Mouse (Mus musculus): Measurements from ENCODE around the gene 2010106E10Rik. TPM values are rescaled to one million over a fixed set of nuclear protein-coding genes. Genes with fewer than 3 reads are reported as not detected.

Gene 2010106E10Rik
- total RNA-seq (2021), result not detected in 2 replicates
- long read RNA-seq, experiment 1, result 0 reads
- long read RNA-seq, experiment 2, result 0 reads

- DNase-seq, result no peak
Measured at GRCm38 (mm10) chrX:112494974-112495373, at the start of gene 2010106E10Rik. TSS of gene 2010106E10Rik (plus strand) at chrX:112495274.

GRCm38 (mm10) chrX:112505651-112506050, 10.6 kb downstream of the 2010106E10Rik start:
- DNase-seq, result no peak

DNA sequence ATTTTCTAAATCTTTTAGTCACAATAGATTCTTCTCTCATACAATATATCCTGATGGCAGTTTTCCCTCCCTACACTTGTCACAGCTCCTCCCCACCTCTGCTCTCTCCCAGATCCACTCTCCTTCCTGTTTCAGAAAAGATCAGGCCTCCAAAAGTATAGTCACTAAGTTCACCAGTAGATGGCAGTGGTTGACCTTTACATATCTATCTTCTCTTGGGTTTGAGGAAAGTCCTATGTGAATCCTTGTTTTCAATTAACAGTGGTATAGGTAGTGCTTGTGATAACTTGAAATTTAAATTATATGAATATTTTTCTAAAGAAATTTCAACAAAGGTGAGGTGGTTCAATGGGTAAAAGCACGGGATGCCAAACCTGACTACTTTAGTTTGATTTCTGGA, 29.7 kb downstream of the 2010106E10Rik start:
- no peak for DNase-seq

DNA sequence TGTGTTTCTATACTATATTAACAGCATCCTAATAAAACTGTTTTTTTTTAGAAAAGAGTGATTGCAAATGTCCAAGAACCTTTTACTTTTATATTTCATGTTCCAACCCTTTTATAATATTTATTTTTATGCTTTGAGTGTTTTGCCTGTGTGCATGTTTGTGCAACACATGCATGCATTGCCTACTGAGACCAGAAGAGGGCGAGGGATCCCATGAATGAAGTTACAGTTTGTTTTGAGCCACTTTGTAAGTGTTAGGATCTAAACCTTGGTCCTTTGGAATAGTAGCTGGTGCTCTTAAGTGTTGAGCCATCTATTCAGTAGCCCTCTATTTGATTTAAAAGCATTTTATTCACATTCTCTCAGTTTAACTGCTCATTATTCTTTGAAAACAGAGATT, 48.0 kb downstream of the 2010106E10Rik start:
- no peak for DNase-seq

DNA sequence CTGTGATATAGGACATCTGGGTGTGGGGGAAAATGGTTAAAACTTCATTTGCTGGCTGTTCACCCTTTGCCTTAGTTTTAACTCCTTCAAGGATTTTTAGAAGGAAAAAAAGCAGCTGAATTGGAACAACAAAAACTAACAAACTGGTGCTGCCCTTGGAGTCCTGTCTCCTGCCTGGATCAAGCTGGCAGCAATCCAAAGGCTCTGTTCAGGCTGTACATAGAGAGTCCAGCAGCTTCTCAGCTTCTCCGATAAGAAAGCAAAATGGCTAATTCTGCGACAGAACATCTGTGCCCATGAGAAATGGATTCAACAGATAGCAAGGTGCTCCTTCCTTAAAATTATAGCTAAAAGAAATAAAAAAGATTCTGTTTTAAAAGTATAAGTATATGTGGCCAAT, 72.6 kb downstream of the 2010106E10Rik start:
- DNase-seq, result peak; percentile 8

- DNase-seq, result peak; percentile 38
Measured at GRCm38 (mm10) chrX:112600511-112601305, 105.6 kb downstream of the 2010106E10Rik start, which contains the start of gene Zfp711. TSS of gene Zfp711 (plus strand) at chrX:112600526.

DNA sequence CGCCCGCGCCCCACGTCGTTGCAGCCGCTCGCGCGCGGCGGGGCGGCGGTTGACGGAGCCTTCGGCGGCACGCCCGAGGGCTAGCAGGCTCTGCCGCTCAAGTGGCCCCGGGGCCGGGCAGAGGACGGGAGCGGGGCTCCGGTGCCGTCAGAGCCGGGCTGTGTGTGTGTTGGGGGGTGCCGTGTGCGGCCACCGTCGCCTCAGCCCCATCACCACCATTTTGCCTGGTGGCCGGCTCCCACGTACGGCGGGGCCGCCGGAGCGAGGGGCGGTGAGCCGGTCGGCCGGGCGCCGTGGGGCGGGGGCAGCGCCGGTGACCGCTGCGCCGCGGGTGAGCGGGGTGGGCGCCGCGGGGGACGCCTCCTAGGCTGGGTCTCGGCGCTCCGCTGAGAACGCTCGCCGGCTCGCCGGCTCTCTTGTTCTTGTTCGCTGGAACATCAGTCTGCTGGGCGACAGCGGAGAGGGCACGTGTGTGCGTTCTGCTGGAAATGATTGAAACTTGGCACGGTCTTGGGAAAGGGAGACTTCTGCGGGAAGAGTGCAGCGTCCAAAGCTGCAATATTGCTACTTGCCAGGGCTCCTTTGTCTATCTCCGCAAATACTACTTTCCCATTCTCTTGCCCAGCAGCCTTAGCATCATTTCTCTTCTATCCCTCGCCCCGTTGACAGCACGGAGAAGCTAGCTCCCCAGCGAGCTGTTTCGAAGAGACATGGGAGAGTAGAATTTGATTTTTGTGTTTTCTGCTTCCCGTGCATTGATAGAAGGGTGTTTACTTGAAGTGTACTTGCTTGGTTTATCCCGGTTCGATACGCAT, 106.4 kb downstream of the 2010106E10Rik start:
- peak; percentile 9 for DNase-seq

Other genes starting within 250 kb of the 2010106E10Rik start
- gene Apool, start 183.9 kb upstream of the 2010106E10Rik start, total RNA-seq (2021), result 66.4 and 69.9 TPM in 2 replicates
- not detected in 2 replicates for gene Satl1, start 88.5 kb upstream of the 2010106E10Rik start, total RNA-seq (2021)
- gene Zfp711, start 105.3 kb downstream of the 2010106E10Rik start, total RNA-seq (2021), result 1.3 and 1.5 TPM in 2 replicates
- not detected in 2 replicates for gene Pof1b, start 203.4 kb downstream of the 2010106E10Rik start, total RNA-seq (2021)

All from adrenal gland, postnatal 14 days (tissue).